Mouse (Mus musculus): ENCODE measurements around the gene Tspo. TPM values are rescaled to one million over a fixed set of nuclear protein-coding genes. Genes with fewer than 3 reads are reported as not detected.

Tspo gene
- polyA plus RNA-seq, 1 experiment from 2014 or later: 80.3 TPM

GRCm38 (mm10) chr15:83526424-83527091 is 36.8 kb upstream of the Tspo start, which contains the start of gene Bik:
Bik (plus strand) TSS chr15:83526862.
- WGBS: under 1% methylated on average over 45 of the region's 45 CpGs
- H3K27me3 ChIP-seq (ENCODE audit: control insufficient read depth, insufficient read depth, low read length): peaks cover 22% of the 10 kb centered on the region

DNA sequence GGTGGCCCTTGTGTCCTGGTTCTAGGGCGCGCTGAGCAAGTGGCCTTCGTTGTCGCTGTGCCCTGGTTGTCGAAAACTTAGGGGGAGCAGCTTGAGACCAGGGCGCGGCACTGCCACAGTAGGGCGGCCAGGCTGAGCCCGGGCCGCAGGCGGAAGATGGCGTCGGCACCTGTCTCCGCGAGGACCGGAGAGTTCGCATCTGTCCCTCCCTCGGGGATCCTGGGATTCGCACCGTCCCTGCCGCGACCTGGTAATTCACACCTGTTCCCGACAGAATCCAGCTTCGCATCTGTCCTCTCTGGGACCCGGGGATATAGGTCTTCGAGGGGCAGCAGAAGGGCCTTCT is 36.3 kb upstream of the Tspo start:
- Histone ChIP-seq H3K4me3 (ENCODE audit: low read depth, low read length) (peak overlapping the region; percentile 49), H3K4me1 (ENCODE audit: control insufficient read depth, insufficient read depth, low read length) (peaks cover 8% of the 10 kb centered on the region; the same call in 1 of the 2 replicates), H3K9ac (replicated peaks; ENCODE audit: low read depth, low read length) (peak overlapping the region; percentile 33; the same call in 1 of the 2 replicates), H3K36me3 (ENCODE audit: control insufficient read depth, insufficient read depth, low read length) (no peaks in the 10 kb centered on the region), H3K9me3 (ENCODE audit: control insufficient read depth, low read depth, low read length) (no peaks in the 10 kb centered on the region), H3K4me2 (replicated peaks; ENCODE audit: low read depth, low read length) (peak overlapping the region; percentile 93), H3K27ac (ENCODE audit: low read length) (no peak overlapping the region), H3K27me3 (ENCODE audit: control insufficient read depth, insufficient read depth, low read length) (peaks cover 22% of the 10 kb centered on the region)
- WGBS: 1% methylated on average over 26 of the region's 26 CpGs
- ATAC-seq (ENCODE audit: insufficient number of reproducible peaks, insufficient read depth, low FRiP score, low read depth): peak; percentile 21; the same call in 1 of the 2 replicates

More at GRCm38 (mm10) chr15:83526424-83527091, 36.8 kb upstream of the Tspo start, which contains the start of gene Bik:
- peak; percentile 69 for ATAC-seq (ENCODE audit: insufficient number of reproducible peaks, insufficient read depth, low FRiP score, low read depth)
- Histone ChIP-seq H3K9ac (replicated peaks; ENCODE audit: low read depth, low read length) (peak within 1 kb of the TSS; percentile 33; the same call in 1 of the 2 replicates), H3K27ac (ENCODE audit: low read length) (no peak within 1 kb of the TSS), H3K36me3 (ENCODE audit: control insufficient read depth, insufficient read depth, low read length) (no peaks in the 10 kb centered on the region), H3K4me2 (replicated peaks; ENCODE audit: low read depth, low read length) (peak within 1 kb of the TSS; percentile 93), H3K9me3 (ENCODE audit: control insufficient read depth, low read depth, low read length) (no peaks in the 10 kb centered on the region), H3K4me3 (ENCODE audit: low read depth, low read length) (peak within 1 kb of the TSS; percentile 49), H3K4me1 (ENCODE audit: control insufficient read depth, insufficient read depth, low read length) (peaks cover 8% of the 10 kb centered on the region; the same call in 1 of the 2 replicates)

GRCm38 (mm10) chr15:83527747-83528146 is 35.6 kb upstream of the Tspo start:
- Histone ChIP-seq H3K4me3 (ENCODE audit: low read depth, low read length) (no peak overlapping the region; the same call in 1 of the 2 replicates), H3K4me2 (replicated peaks; ENCODE audit: low read depth, low read length) (no peak overlapping the region), H3K27ac (ENCODE audit: low read length) (no peak overlapping the region), H3K4me1 (ENCODE audit: control insufficient read depth, insufficient read depth, low read length) (peaks cover 8% of the 10 kb centered on the region; the same call in 1 of the 2 replicates), H3K36me3 (ENCODE audit: control insufficient read depth, insufficient read depth, low read length) (no peaks in the 10 kb centered on the region), H3K27me3 (ENCODE audit: control insufficient read depth, insufficient read depth, low read length) (peaks cover 22% of the 10 kb centered on the region), H3K9me3 (ENCODE audit: control insufficient read depth, low read depth, low read length) (no peaks in the 10 kb centered on the region), H3K9ac (replicated peaks; ENCODE audit: low read depth, low read length) (no peak overlapping the region)
- no peak for ATAC-seq (ENCODE audit: insufficient number of reproducible peaks, insufficient read depth, low FRiP score, low read depth)
- WGBS: 73% methylated on average over 2 of the region's 2 CpGs

DNA sequence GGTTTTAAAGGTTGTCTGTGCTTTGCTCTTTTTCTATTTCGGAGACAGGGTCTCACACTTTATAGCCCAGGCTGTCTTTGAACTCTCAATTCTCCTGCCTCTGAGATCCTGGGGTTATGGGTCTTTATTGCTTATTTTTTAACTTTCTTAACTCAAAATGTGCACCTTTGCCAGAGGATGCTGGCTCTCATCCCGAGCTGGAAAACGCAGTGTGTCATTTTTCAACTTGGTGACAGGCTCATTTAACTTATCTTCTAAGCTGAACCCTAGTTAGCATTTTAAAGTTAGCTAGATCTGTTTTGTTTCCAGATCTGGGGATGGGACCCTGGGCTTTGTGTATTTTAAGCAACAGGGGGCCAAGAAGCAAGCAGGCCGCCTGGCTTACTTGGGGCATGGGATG is 34.5 kb upstream of the Tspo start:
- ATAC-seq (ENCODE audit: insufficient number of reproducible peaks, insufficient read depth, low FRiP score, low read depth): no peak
- Histone ChIP-seq H3K36me3 (ENCODE audit: control insufficient read depth, insufficient read depth, low read length) (no peaks in the 10 kb centered on the region), H3K4me2 (replicated peaks; ENCODE audit: low read depth, low read length) (no peak overlapping the region), H3K27ac (ENCODE audit: low read length) (no peak overlapping the region), H3K9me3 (ENCODE audit: control insufficient read depth, low read depth, low read length) (no peaks in the 10 kb centered on the region), H3K4me1 (ENCODE audit: control insufficient read depth, insufficient read depth, low read length) (peaks cover 2% of the 10 kb centered on the region; the same call in 1 of the 2 replicates), H3K4me3 (ENCODE audit: low read depth, low read length) (no peak overlapping the region), H3K9ac (replicated peaks; ENCODE audit: low read depth, low read length) (no peak overlapping the region), H3K27me3 (ENCODE audit: control insufficient read depth, insufficient read depth, low read length) (peaks cover 22% of the 10 kb centered on the region)
- 42% methylated on average over 4 of the region's 4 CpGs for WGBS

GRCm38 (mm10) chr15:83529765-83530164 is 33.6 kb upstream of the Tspo start:
- no peak for ATAC-seq (ENCODE audit: insufficient number of reproducible peaks, insufficient read depth, low FRiP score, low read depth)
- H3K4me1 ChIP-seq (ENCODE audit: control insufficient read depth, insufficient read depth, low read length): peaks cover 2% of the 10 kb centered on the region; the same call in 1 of the 2 replicates
- no peak overlapping the region for H3K9ac ChIP-seq (replicated peaks; ENCODE audit: low read depth, low read length)
- H3K27me3 ChIP-seq (ENCODE audit: control insufficient read depth, insufficient read depth, low read length): peaks cover 22% of the 10 kb centered on the region
- WGBS: 79% methylated on average over 5 of the region's 5 CpGs
- no peaks in the 10 kb centered on the region for H3K9me3 ChIP-seq (ENCODE audit: control insufficient read depth, low read depth, low read length)
- H3K27ac ChIP-seq (ENCODE audit: low read length): no peak overlapping the region
- H3K4me3 ChIP-seq (ENCODE audit: low read depth, low read length): no peak overlapping the region
- no peaks in the 10 kb centered on the region for H3K36me3 ChIP-seq (ENCODE audit: control insufficient read depth, insufficient read depth, low read length)
- no peak overlapping the region for H3K4me2 ChIP-seq (replicated peaks; ENCODE audit: low read depth, low read length)

DNA sequence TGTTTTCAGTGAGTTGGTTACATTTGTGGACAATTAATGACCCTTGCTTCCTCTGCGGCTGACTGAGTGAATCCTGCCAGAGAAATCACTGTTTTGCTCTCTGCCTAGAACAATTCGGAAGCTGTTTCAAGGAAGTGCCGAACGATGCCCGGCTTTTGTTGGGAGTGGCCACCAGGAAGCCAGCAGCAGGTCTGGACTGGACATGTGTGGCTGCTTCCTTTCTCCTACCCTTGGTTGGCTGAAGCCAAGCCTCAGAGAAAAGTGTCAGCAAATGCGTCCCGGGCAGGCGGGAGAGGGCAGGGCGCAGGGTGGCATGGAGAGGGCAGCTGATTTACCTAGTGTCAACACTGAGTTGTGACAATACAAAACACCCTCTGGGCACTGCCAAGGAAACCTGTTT is 33.2 kb upstream of the Tspo start:
- H3K4me1 ChIP-seq (ENCODE audit: control insufficient read depth, insufficient read depth, low read length): peaks cover 2% of the 10 kb centered on the region; the same call in 1 of the 2 replicates
- H3K9me3 ChIP-seq (ENCODE audit: control insufficient read depth, low read depth, low read length): no peaks in the 10 kb centered on the region
- WGBS: 68% methylated on average over 9 of the region's 9 CpGs
- H3K4me3 ChIP-seq (ENCODE audit: low read depth, low read length): no peak overlapping the region
- no peak for ATAC-seq (ENCODE audit: insufficient number of reproducible peaks, insufficient read depth, low FRiP score, low read depth)
- H3K4me2 ChIP-seq (replicated peaks; ENCODE audit: low read depth, low read length): no peak overlapping the region
- peak overlapping the region; percentile 52; the same call in 1 of the 2 replicates for H3K27ac ChIP-seq (ENCODE audit: low read length)
- no peaks in the 10 kb centered on the region for H3K36me3 ChIP-seq (ENCODE audit: control insufficient read depth, insufficient read depth, low read length)
- peaks cover 22% of the 10 kb centered on the region for H3K27me3 ChIP-seq (ENCODE audit: control insufficient read depth, insufficient read depth, low read length)
- no peak overlapping the region; the same call in 1 of the 2 replicates for H3K9ac ChIP-seq (replicated peaks; ENCODE audit: low read depth, low read length)

DNA sequence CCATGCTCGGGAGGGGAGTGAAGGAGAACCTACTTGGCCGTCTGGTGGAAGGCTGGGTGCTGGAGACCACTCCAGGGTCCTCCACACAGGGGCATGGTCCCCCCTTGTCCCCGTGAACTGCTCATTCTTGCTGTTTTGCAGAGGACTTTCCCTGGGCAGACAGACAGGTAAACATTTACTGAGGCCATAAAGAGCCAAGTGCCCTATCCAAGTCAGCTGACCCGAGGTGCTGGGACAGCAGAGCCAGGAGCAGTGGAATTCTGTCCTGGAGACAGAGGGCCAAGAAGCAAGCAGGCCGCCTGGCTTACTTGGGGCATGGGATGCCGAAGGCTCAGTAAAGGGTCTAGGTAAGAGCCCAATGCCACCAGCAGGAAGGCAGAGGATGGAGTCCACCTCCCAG is 32.7 kb upstream of the Tspo start:
- H3K9me3 ChIP-seq (ENCODE audit: control insufficient read depth, low read depth, low read length): no peaks in the 10 kb centered on the region
- H3K27me3 ChIP-seq (ENCODE audit: control insufficient read depth, insufficient read depth, low read length): peaks cover 20% of the 10 kb centered on the region
- no peak overlapping the region for H3K4me2 ChIP-seq (replicated peaks; ENCODE audit: low read depth, low read length)
- H3K27ac ChIP-seq (ENCODE audit: low read length): peak overlapping the region; percentile 52; the same call in 1 of the 2 replicates
- no peak overlapping the region for H3K4me3 ChIP-seq (ENCODE audit: low read depth, low read length)
- no peaks in the 10 kb centered on the region for H3K36me3 ChIP-seq (ENCODE audit: control insufficient read depth, insufficient read depth, low read length)
- H3K4me1 ChIP-seq (ENCODE audit: control insufficient read depth, insufficient read depth, low read length): peaks cover 2% of the 10 kb centered on the region; the same call in 1 of the 2 replicates
- no peak for ATAC-seq (ENCODE audit: insufficient number of reproducible peaks, insufficient read depth, low FRiP score, low read depth)
- no peak overlapping the region; the same call in 1 of the 2 replicates for H3K9ac ChIP-seq (replicated peaks; ENCODE audit: low read depth, low read length)
- 59% methylated on average over 6 of the region's 6 CpGs for WGBS

GRCm38 (mm10) chr15:83531961-83532469 is 31.4 kb upstream of the Tspo start:
- peaks cover 8% of the 10 kb centered on the region; the same call in 1 of the 2 replicates for H3K27me3 ChIP-seq (ENCODE audit: control insufficient read depth, insufficient read depth, low read length)
- H3K4me3 ChIP-seq (ENCODE audit: low read depth, low read length): no peak overlapping the region
- no peak overlapping the region for H3K4me2 ChIP-seq (replicated peaks; ENCODE audit: low read depth, low read length)
- H3K4me1 ChIP-seq (ENCODE audit: control insufficient read depth, insufficient read depth, low read length): no peaks in the 10 kb centered on the region
- H3K9me3 ChIP-seq (ENCODE audit: control insufficient read depth, low read depth, low read length): no peaks in the 10 kb centered on the region
- ATAC-seq (ENCODE audit: insufficient number of reproducible peaks, insufficient read depth, low FRiP score, low read depth): no peak
- no peak overlapping the region for H3K9ac ChIP-seq (replicated peaks; ENCODE audit: low read depth, low read length)
- no peak overlapping the region for H3K27ac ChIP-seq (ENCODE audit: low read length)
- H3K36me3 ChIP-seq (ENCODE audit: control insufficient read depth, insufficient read depth, low read length): no peaks in the 10 kb centered on the region
- WGBS: 83% methylated on average over 5 of the region's 5 CpGs

Data from stomach, embryonic 14.5 days (tissue).